Mouse (Mus musculus): Measurements from ENCODE around the gene Pradc1.
"Not testable (repeated sequence)": the region's sequence is repeated elsewhere in the genome, so short reads cannot be mapped to it uniquely, and the experiment has no call there.

Pradc1 gene

DNA sequence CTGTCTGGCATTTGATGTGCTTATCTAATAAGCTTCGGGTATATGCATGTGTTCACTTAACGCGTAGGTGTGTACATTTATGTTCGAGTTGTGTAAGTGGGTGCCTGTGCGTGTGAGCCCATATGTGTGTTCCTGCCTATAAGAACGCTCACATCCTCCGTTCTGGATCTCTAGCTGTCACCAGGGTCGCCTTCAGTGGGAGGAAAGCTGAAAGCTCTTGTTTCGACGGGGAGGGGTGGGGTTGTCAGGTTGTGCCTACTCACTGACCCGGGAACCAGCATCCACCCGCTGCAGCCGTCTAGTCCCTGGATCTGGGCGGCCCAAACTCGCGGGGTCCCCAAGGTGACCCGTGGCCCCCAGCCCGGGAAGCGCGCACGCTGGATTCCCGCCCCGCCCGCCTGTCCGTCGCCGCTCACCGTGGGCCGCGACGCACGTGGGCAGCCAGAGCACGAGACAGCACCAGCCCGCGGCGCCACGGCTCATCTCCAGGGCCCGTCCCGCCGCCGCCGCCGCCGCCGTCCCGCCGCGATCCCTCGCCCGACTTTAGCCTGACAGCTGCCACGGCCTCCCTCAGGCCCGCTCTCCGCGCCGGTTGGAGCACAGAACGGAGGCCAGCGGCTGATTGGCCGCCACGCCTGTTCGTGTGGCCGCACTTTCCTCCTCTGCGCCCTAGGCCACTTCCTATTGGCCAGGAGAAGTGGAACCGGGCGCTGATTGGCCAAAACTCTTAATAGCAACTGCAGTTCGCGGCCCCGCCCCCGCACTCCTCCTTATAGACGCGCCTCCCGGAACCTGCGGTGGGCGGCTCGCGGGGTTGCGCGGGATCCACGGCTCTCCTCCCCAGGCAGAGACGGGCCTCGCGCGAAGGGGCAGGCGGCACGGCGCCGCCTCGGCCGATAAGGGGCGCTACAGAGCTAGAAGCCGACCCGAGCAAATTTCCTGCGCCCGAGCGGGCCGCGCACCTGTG, 790 bp downstream of the Pradc1 start, which contains the start of gene Cct7:
Cct7 (plus strand) TSS at position 818 of the 967 bp plus-strand sequence.
- peak; percentile 97 to 99 for DNase-seq

- not testable (repeated sequence) for DNase-seq
Measured at GRCm38 (mm10) chr6:85450140-85450539, 1.6 kb downstream of the Pradc1 start.

GRCm38 (mm10) chr6:85447351-85447750, 4.4 kb downstream of the Pradc1 start:
- no peak for DNase-seq

DNA sequence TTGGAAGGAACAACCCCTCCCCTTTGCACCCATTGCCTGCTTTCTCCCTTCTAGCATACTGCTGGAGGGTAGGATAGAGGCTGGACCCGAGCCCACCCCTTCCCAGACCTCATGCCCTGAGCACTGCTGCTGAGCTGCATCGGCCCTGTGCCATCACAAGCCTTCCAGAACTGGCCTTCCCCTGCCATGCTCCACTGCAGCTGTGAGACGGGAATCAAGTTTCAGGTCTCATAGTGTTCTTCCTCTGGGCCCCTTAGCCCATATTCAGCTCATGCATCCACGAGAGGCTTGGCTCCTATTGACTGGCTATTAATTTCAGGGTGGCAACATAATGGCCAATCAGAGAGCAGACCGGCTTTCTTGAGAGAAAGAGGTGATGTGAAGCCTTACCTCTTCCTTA, 6.5 kb downstream of the Pradc1 start:
- DNase-seq, result no peak

- no peak for DNase-seq
Measured at GRCm38 (mm10) chr6:85444266-85444965, 7.4 kb downstream of the Pradc1 start.

DNA sequence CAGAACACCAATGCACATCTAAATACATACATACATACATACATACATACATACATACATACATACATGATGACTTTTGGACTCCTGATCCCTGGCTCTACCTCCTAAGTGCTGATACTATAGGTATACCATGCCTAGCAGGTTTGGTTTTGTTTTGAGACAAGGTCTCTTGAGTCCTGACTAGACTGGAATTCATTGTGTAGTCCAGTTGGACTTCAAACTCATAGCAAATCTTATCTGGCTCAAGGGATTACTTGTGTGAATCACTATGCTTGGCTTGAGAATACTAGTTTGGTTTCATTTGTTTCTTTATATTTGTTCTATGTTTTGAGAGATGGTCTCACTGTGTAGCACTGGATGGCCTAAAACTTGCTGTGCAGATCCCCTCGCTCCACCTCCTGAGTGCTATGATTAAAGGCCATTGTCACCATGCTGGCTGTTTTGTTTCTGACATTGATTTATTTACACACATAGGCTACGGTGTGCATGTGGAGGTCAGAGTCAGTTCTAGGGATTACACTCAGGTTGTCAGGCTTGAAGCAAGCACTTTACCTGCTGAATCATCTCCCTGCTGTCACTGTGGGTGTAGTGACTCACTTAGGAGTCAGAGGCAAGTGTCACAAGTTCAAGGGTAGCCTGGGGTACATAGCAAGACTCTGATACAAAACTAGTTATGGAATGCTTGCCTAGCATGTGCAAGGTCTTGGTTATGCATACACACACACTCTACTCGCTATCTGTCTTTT, 8.1 kb downstream of the Pradc1 start:
- no peak for DNase-seq

GRCm38 (mm10) chr6:85441142-85441541, 10.6 kb downstream of the Pradc1 start:
- DNase-seq, result no peak

DNA sequence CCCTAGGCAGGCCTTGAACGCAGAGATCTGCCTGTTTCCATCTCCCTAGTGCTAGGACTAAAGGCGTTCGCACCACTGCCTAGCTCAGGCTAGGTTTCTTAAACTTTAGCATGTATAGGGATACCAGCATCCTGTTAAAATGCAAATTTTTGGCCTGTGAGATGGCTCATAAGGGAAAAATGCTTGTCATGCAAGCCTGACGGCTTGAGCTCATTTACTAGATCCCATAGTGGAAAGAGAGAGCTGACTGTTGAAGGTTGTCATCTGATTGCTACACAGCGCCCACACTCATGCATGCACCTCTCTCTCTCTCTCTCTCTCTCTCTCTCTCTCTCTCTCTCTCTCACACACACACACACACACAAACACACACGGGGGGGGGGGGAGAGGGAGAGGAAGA, 15.1 kb downstream of the Pradc1 start:
- no peak for DNase-seq

GRCm38 (mm10) chr6:85436204-85436603, 15.6 kb downstream of the Pradc1 start:
- no peak for DNase-seq

DNA sequence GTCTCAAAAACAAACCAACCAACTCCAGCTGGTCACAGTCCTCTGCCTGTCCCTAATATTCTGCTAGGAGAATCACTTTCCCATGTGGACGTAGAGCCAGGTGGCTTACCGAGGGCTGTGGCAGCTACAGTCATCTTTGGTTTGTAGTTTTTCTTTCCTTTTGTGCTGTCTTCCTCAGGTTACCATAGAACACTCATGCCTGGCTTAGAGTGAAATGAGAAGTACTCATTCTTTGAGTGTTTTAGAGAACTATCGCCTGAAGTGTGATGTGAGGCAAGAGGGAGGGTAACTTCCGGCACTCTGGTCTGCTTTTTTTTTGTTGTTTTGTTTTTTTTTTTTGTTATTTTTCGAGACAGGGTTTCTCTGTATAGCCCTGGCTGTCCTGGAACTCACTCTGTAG, 17.9 kb downstream of the Pradc1 start:
- DNase-seq, result no peak

GRCm38 (mm10) chr6:85431842-85432431, 19.8 kb downstream of the Pradc1 start, which contains the start of gene Smyd5:
Gene Smyd5 (plus strand): TSS chr6:85431989.
- DNase-seq, result peak; percentile 78 to 86

GRCm38 (mm10) chr6:85431274-85431841, 20.4 kb downstream of the Pradc1 start:
- no peak for DNase-seq

GRCm38 (mm10) chr6:85423836-85424379, 27.9 kb downstream of the Pradc1 start, which contains the start of gene Noto:
Gene Noto (plus strand): TSS chr6:85423886.
- no peak for DNase-seq

- no peak for DNase-seq
Measured at GRCm38 (mm10) chr6:85419150-85419549, 32.6 kb downstream of the Pradc1 start.

DNA sequence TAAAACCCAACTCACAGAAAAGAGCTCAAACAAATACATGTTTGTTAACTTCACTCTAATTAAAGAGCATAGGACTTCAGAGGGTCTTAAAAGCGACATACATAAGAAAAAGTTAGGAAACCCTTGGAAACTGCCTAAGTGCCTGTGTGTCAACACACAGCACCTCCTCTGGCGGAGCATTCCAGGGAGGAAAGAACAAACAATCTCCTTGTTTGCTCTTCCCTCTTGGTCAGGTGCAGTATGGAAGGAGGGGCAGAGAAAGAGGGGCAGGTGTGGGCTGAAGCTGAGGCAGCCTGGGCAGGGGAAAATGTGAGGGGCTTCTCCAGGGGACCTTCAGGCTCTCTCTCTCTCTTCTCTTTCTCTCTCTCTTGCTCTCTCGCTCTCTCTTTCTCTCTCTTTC, 35.9 kb downstream of the Pradc1 start:
- no peak for DNase-seq

GRCm38 (mm10) chr6:85410771-85411273, 40.9 kb downstream of the Pradc1 start:
- peak; percentile 55 to 72 for DNase-seq

DNA sequence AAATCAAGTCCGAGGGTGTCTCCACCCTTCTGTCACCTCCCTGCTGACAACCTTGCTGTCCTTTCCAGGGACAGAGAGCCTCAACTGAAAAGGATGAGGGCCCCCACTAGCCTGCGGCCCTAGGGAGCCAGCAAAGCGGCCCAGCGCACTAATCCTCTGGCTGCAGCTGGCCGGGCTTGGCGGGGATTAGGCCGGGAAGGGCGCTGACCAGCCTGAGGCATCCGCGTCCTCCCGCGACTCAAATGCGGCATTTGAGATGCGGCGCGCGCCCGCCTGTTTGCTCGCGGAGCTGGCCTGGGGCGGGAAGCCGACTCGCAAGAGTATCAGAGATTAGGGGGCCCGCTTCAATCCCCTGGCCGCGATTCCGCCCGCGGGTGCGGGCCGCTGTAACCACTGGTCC, 42.8 kb downstream of the Pradc1 start:
- peak; percentile 19 to 38 for DNase-seq

- no peak for DNase-seq
Measured at GRCm38 (mm10) chr6:85403039-85403438, 48.7 kb downstream of the Pradc1 start.

- DNase-seq, result no peak
Measured at GRCm38 (mm10) chr6:85402613-85403012, 49.2 kb downstream of the Pradc1 start.

DNA sequence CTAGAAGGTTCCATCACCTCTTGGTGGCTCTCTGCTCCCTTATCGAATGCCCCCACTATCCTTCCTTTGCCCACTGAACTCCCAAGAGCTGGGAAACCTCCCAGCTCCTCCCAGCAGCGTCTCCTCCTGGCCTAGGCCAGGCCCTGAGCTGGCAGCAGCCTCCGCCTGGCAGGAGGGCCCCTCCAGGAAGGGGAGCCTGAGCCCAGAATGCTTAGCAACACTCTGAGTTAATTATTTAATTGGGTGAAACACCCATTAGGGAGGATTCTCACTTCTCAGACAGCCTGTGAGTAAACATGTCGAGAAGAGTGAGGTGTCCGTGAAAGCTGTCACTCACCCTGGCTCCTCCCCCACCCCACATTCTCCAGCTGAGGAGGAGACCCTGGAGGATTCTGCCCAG, 52.1 kb downstream of the Pradc1 start:
- DNase-seq, result no peak

- peak; percentile 35 to 54 for DNase-seq
Measured at GRCm38 (mm10) chr6:85397165-85397564, 54.6 kb downstream of the Pradc1 start.
